Mouse (Mus musculus): ENCODE data around the gene Mical3. TPM values are rescaled to one million over a fixed set of nuclear protein-coding genes. Genes with fewer than 3 reads are reported as not detected.

The Mical3 gene
- total RNA-seq, 2 experiments from 2014 or later = 46.0 to 59.0 TPM

- DNase-seq (ENCODE audit: low spot score) = no peak
Observed at GRCm38 (mm10) chr6:121054340-121054739, 76.5 kb downstream of the Mical3 start.

- DNase-seq (ENCODE audit: low spot score) = no peak
Observed at GRCm38 (mm10) chr6:121053585-121054112, 77.2 kb downstream of the Mical3 start.

GRCm38 (mm10) chr6:121051972-121052629 lies 78.7 kb downstream of the Mical3 start:
- no peak for DNase-seq (ENCODE audit: low spot score)

GRCm38 (mm10) chr6:121051411-121051810 lies 79.4 kb downstream of the Mical3 start:
- DNase-seq (ENCODE audit: low spot score) = peak; percentile 61

- DNase-seq (ENCODE audit: low spot score) = no peak
Observed at GRCm38 (mm10) chr6:121048696-121049095, 82.1 kb downstream of the Mical3 start.

- no peak for DNase-seq (ENCODE audit: low spot score)
Observed at GRCm38 (mm10) chr6:121045345-121046080, 85.3 kb downstream of the Mical3 start.

GRCm38 (mm10) chr6:121043434-121044189 lies 87.2 kb downstream of the Mical3 start:
- DNase-seq (ENCODE audit: low spot score) = no peak

- DNase-seq (ENCODE audit: low spot score) = no peak
Observed at GRCm38 (mm10) chr6:121039719-121040118, 91.1 kb downstream of the Mical3 start.

GRCm38 (mm10) chr6:121039286-121039685 lies 91.5 kb downstream of the Mical3 start:
- DNase-seq (ENCODE audit: low spot score) = peak; percentile 43

- DNase-seq (ENCODE audit: low spot score) = no peak
Observed at GRCm38 (mm10) chr6:121037086-121037485, 93.7 kb downstream of the Mical3 start.

GRCm38 (mm10) chr6:121035929-121036328 lies 94.9 kb downstream of the Mical3 start:
- no peak for DNase-seq (ENCODE audit: low spot score)

- DNase-seq (ENCODE audit: low spot score) = no peak
Observed at GRCm38 (mm10) chr6:121035268-121035667, 95.5 kb downstream of the Mical3 start.

- DNase-seq (ENCODE audit: low spot score) = no peak
Observed at GRCm38 (mm10) chr6:121033250-121033649, 97.5 kb downstream of the Mical3 start.

GRCm38 (mm10) chr6:121031370-121031769 lies 99.4 kb downstream of the Mical3 start:
- DNase-seq (ENCODE audit: low spot score) = no peak

GRCm38 (mm10) chr6:121029897-121030589 lies 100.8 kb downstream of the Mical3 start:
- DNase-seq (ENCODE audit: low spot score) = no peak

GRCm38 (mm10) chr6:121028514-121028913 lies 102.3 kb downstream of the Mical3 start:
- DNase-seq (ENCODE audit: low spot score) = no peak

GRCm38 (mm10) chr6:121027314-121027713 lies 103.5 kb downstream of the Mical3 start:
- peak; percentile 79 for DNase-seq (ENCODE audit: low spot score)

- DNase-seq (ENCODE audit: low spot score) = no peak
Observed at GRCm38 (mm10) chr6:121026866-121027265, 103.9 kb downstream of the Mical3 start.

GRCm38 (mm10) chr6:121026019-121026584 lies 104.7 kb downstream of the Mical3 start:
- DNase-seq (ENCODE audit: low spot score) = no peak

GRCm38 (mm10) chr6:121018147-121018546 lies 112.7 kb downstream of the Mical3 start:
- peak; percentile 45 for DNase-seq (ENCODE audit: low spot score)

GRCm38 (mm10) chr6:121017436-121018031 lies 113.3 kb downstream of the Mical3 start:
- peak; percentile 81 for DNase-seq (ENCODE audit: low spot score)

Measured in gastrocnemius, adult 18-20 months (tissue).